Mouse (Mus musculus): ENCODE results near the gene Olfr503.

- TF ChIP-seq CTCF (IDR thresholded peaks at IDR 0.05; ENCODE audit: control insufficient read depth, insufficient read depth, insufficient read length) (no peak), MYOD1 (IDR thresholded peaks at IDR 0.05; ENCODE audit: control insufficient read depth, insufficient read length, low read depth) (no peak), MYOG (IDR thresholded peaks at IDR 0.05; ENCODE audit: control insufficient read depth, extremely low read depth, insufficient read length) (no peak), CEBPB (IDR thresholded peaks at IDR 0.05; ENCODE audit: low read depth) (no peak), FOSL1 (IDR thresholded peaks at IDR 0.05; ENCODE audit: insufficient read depth, low read length, poor library complexity, severe bottlenecking) (no peak)
These were observed 21.4 kb downstream of the Olfr503 start, which contains the start of gene Olfr504 for GRCm38 (mm10) chr7:108565693-108566092.

Measured in C2C12 (cell line).